Mouse (Mus musculus) stomach, postnatal 0 days (tissue): ENCODE measurements around the gene Cxadr.

Experiments
- CTCF ChIP-seq: IDR thresholded peaks from 2 replicates; pipeline ENCODE4 v1.5.1; 2016; ENCODE audit warnings: antibody characterized with exemption, low read depth, mild to moderate bottlenecking, moderate library complexity
- EP300 ChIP-seq: optimal IDR thresholded peaks from 2 replicates; pipeline ENCODE3; 2016; ENCODE audit warnings: antibody characterized with exemption

GRCm38 (mm10) chr16:78327562-78327961 lies 26.3 kb downstream of the Cxadr start:
- TF ChIP-seq CTCF (no peak), EP300 (no peak)
